ENCODE assay signal across 11 mouse cellular contexts in genomic region chr9:69272884-69273283, GRCm38 (mm10).
A peak's percentile ranks its signal among the peaks of the same experiment; 100 is the strongest.
DNase-seq lines count a peak whose midpoint lies in the region; ATAC-seq and TF ChIP-seq lines count a peak whose summit lies in the region.
"Had no signal": no experiment of that assay in that cellular context is flagged by ENCODE, and none has a peak within 500 bp of the region (broad histone marks: within the 10 kb centered on the region; RNA-seq: fewer than 3 reads in every experiment).

No protein-coding gene starts in this region.

- no peak overlapping the region for H3K4me2 ChIP-seq in forebrain, embryonic 11.5 days (ENCODE audit: low read depth, low read length, severe bottlenecking)
- H3K4me2 ChIP-seq in kidney, embryonic 14.5 days (replicated peaks; ENCODE audit: low read depth, low read length) = no peak overlapping the region
- no peak overlapping the region for H3K4me2 ChIP-seq in midbrain, postnatal 0 days (ENCODE audit: low read depth, low read length, poor library complexity, severe bottlenecking)

- no peak overlapping the region for H3K4me3 ChIP-seq in forebrain, embryonic 11.5 days (ENCODE audit: low read depth, low read length)
- no peak overlapping the region for H3K4me3 ChIP-seq in forebrain, embryonic 10.5 days
- no peak overlapping the region for H3K4me3 ChIP-seq in kidney, embryonic 14.5 days (ENCODE audit: low read length)
- H3K4me3 ChIP-seq in midbrain, postnatal 0 days (ENCODE audit: low read depth, low read length) = no peak overlapping the region

- H3K27ac ChIP-seq in forebrain, embryonic 11.5 days (ENCODE audit: low read depth, low read length) = no peak overlapping the region
- H3K27ac ChIP-seq in forebrain, embryonic 10.5 days = no peak overlapping the region; the same call in 1 of the 2 replicates
- H3K27ac ChIP-seq in kidney, embryonic 14.5 days (ENCODE audit: low read depth, low read length) = no peak overlapping the region
- no peak overlapping the region for H3K27ac ChIP-seq in midbrain, postnatal 0 days (ENCODE audit: low read depth, low read length)

- H3K36me3 ChIP-seq in forebrain, embryonic 11.5 days (ENCODE audit: control insufficient read depth, insufficient read depth, low read length) = no peaks in the 10 kb centered on the region
- no peaks in the 10 kb centered on the region for H3K36me3 ChIP-seq in forebrain, embryonic 10.5 days (replicated peaks)
- H3K36me3 ChIP-seq in kidney, embryonic 14.5 days (ENCODE audit: control insufficient read depth, insufficient read depth, low read length) = no peaks in the 10 kb centered on the region
- no peaks in the 10 kb centered on the region for H3K36me3 ChIP-seq in midbrain, postnatal 0 days (ENCODE audit: insufficient read depth, low read length)

- ATAC-seq in forebrain, embryonic 11.5 days (replicated peaks; ENCODE audit: low FRiP score) = peak; percentile 60; the same call in 1 of the 2 replicates
- no peak for ATAC-seq in kidney, embryonic 14.5 days (ENCODE audit: low FRiP score, low TSS enrichment)
- no peak for ATAC-seq in midbrain, postnatal 0 days (ENCODE audit: low FRiP score)

- WGBS in forebrain, embryonic 11.5 days = 64% methylated on average over 9 of the region's 9 CpGs
- 82% methylated on average over 9 of the region's 9 CpGs for WGBS in forebrain, embryonic 10.5 days
- 62% methylated on average over 9 of the region's 9 CpGs for WGBS in kidney, embryonic 14.5 days
- WGBS in midbrain, postnatal 0 days = 38% methylated on average over 9 of the region's 9 CpGs

- no peaks in the 10 kb centered on the region for H3K27me3 ChIP-seq in forebrain, embryonic 11.5 days (ENCODE audit: control insufficient read depth, insufficient read depth, low read length)
- H3K27me3 ChIP-seq in forebrain, embryonic 10.5 days (ENCODE audit: poor library complexity, severe bottlenecking) = no peaks in the 10 kb centered on the region
- no peaks in the 10 kb centered on the region for H3K27me3 ChIP-seq in kidney, embryonic 14.5 days (ENCODE audit: control insufficient read depth, insufficient read depth, low read length)
- H3K27me3 ChIP-seq in midbrain, postnatal 0 days (ENCODE audit: insufficient read depth, low read length) = no peaks in the 10 kb centered on the region

- H3K4me1 ChIP-seq in forebrain, embryonic 11.5 days (replicated peaks; ENCODE audit: control insufficient read depth, insufficient read depth, low read length) = peaks cover 2% of the 10 kb centered on the region; the same call in 1 of the 2 replicates
- peaks cover 23% of the 10 kb centered on the region for H3K4me1 ChIP-seq in forebrain, embryonic 10.5 days
- H3K4me1 ChIP-seq in kidney, embryonic 14.5 days (ENCODE audit: control insufficient read depth, insufficient read depth, low read length) = no peaks in the 10 kb centered on the region
- H3K4me1 ChIP-seq in midbrain, postnatal 0 days (ENCODE audit: insufficient read depth, low read length) = no peaks in the 10 kb centered on the region

- DNase-seq in forebrain, embryonic 11.5 days (ENCODE audit: low spot score) = no peak
- DNase-seq in forebrain, embryonic 10.5 days (ENCODE audit: extremely low spot score, low spot score) = no peak
- DNase-seq in kidney, adult 18-20 months = peak; percentile 60
- peak; percentile 47 to 52 for DNase-seq in right cerebral cortex, postnatal 10 days (ENCODE audit: low spot score in 2 of 2)
- DNase-seq in right cerebral cortex, postnatal 14 days = no peak
- DNase-seq in midbrain, postnatal 0 days (ENCODE audit: low spot score) = peak; percentile 46
- DNase-seq in adipocyte (ENCODE audit: low spot score) = no peak
- DNase-seq: B cell, adult 2 months; lung, adult 2 months; thymus, postnatal 36 days had no signal

- H3K9ac ChIP-seq in forebrain, embryonic 11.5 days (ENCODE audit: low read length) = no peak overlapping the region
- H3K9ac ChIP-seq in kidney, embryonic 14.5 days (ENCODE audit: low read depth, low read length) = no peak overlapping the region
- H3K9ac ChIP-seq in midbrain, postnatal 0 days (replicated peaks; ENCODE audit: low read length, poor library complexity, severe bottlenecking) = no peak overlapping the region

- no peak for TF ChIP-seq CTCF in midbrain, postnatal 0 days (IDR thresholded peaks at IDR 0.05)

- H3K9me3 ChIP-seq in forebrain, embryonic 11.5 days (ENCODE audit: control insufficient read depth, low read length) = no peaks in the 10 kb centered on the region
- H3K9me3 ChIP-seq in forebrain, embryonic 10.5 days = no peaks in the 10 kb centered on the region
- H3K9me3 ChIP-seq in kidney, embryonic 14.5 days (ENCODE audit: control insufficient read depth, low read length) = no peaks in the 10 kb centered on the region
- no peaks in the 10 kb centered on the region for H3K9me3 ChIP-seq in midbrain, postnatal 0 days (ENCODE audit: low read length)

Comparison
In these comparisons a context has a peak if more than half of its experiments do, and no peak if none do; other contexts are left out.
1. DNase-seq: peak in kidney, adult 18-20 months (single experiment), right cerebral cortex, postnatal 10 days (2 of 2) and midbrain, postnatal 0 days (single experiment); none in forebrain, embryonic 11.5 days (single experiment), forebrain, embryonic 10.5 days (single experiment), right cerebral cortex, postnatal 14 days (single experiment) and adipocyte (single experiment).